Mouse (Mus musculus) CH12.LX (cell line): Measurements from ENCODE around the gene Serpinb8. TPM values are rescaled to one million over a fixed set of nuclear protein-coding genes. Genes with fewer than 3 reads are reported as not detected.

Source experiments
- DNase-seq: peaks from one replicate; pipeline ENCODE4 v3.0.0-alpha.2; 2013; ENCODE audit errors: extremely low read depth
- H3K27ac ChIP-seq: 2 replicates; pipeline ENCODE4 v1.5.1; 2012; ENCODE audit warnings: low read depth, mild to moderate bottlenecking, control low read depth, moderate library complexity; ENCODE audit not compliant: insufficient read depth
- H3K27me3 ChIP-seq: replicated peaks from 2 replicates; pipeline ENCODE3; 2012; ENCODE audit warnings: inconsistent platforms
- H3K36me3 ChIP-seq, 2 experiments: replicated peaks in 1 of 2; 2 replicates each; pipeline versions ENCODE3 to v1.6.1; 2012; ENCODE audit warnings: inconsistent platforms in 1 of 2, low read length in 1 of 2, mild to moderate bottlenecking in 1 of 2, mixed read lengths in 1 of 2, moderate library complexity in 1 of 2; ENCODE audit not compliant: control insufficient read depth in 1 of 2, insufficient read depth in 1 of 2
- H3K4me1 ChIP-seq, 2 experiments: 2 replicates each; pipeline ENCODE4 v1.6.1; 2012; ENCODE audit warnings: inconsistent platforms in 1 of 2, moderate library complexity in 1 of 2; ENCODE audit not compliant: insufficient read depth in 2 of 2, control insufficient read depth in 1 of 2
- H3K4me2 ChIP-seq: 2 replicates; pipeline ENCODE4 v1.6.1; 2012; ENCODE audit warnings: low read depth, mild to moderate bottlenecking, control low read depth; ENCODE audit not compliant: poor library complexity, insufficient read depth, severe bottlenecking
- H3K4me3 ChIP-seq, 3 experiments: fragments of 150-350 bp in 1 of 3; sonication (generic) in 1 of 3; replicated peaks in 1 of 3; 2 replicates each; pipeline versions ENCODE3 to v1.5.1; 2011 to 2012; ENCODE audit warnings: low read depth in 2 of 3, low read length in 2 of 3, mild to moderate bottlenecking in 2 of 3, moderate library complexity in 2 of 3, control low read depth in 1 of 3, improper control_type of control experiment in 1 of 3, inconsistent platforms in 1 of 3, mixed read lengths in 1 of 3; ENCODE audit not compliant: poor library complexity in 1 of 3
- H3K79me2 ChIP-seq: replicated peaks from 2 replicates; pipeline ENCODE4 v1.6.1; 2012; ENCODE audit warnings: mild to moderate bottlenecking, moderate library complexity; ENCODE audit not compliant: control insufficient read depth, poor library complexity, insufficient read depth, severe bottlenecking; ENCODE audit errors: extremely low read depth
- H3K9ac ChIP-seq: 2 replicates; pipeline ENCODE4 v1.6.1; 2012; ENCODE audit warnings: low read depth, mild to moderate bottlenecking, control low read depth, moderate library complexity; ENCODE audit not compliant: insufficient read depth
- H3K9me3 ChIP-seq: replicated peaks from 2 replicates; pipeline ENCODE3; 2012; ENCODE audit warnings: low read length, inconsistent platforms, mixed read lengths
- CHD1 ChIP-seq: IDR thresholded peaks from 2 replicates; pipeline ENCODE4 v1.6.1; 2012; ENCODE audit warnings: low read depth, low read length, improper control_type of control experiment, inconsistent platforms
- EP300 ChIP-seq: IDR thresholded peaks from 2 replicates; pipeline ENCODE4 v1.6.1; 2011; ENCODE audit warnings: low read length, improper control_type of control experiment
- HCFC1 ChIP-seq: IDR thresholded peaks from 2 replicates; pipeline ENCODE4 v1.6.1; 2012; ENCODE audit warnings: low read depth, mild to moderate bottlenecking, inconsistent platforms, low read length, improper control_type of control experiment
- JUN ChIP-seq: IDR thresholded peaks from 2 replicates; pipeline ENCODE4 v1.6.1; 2011; ENCODE audit warnings: low read depth, mild to moderate bottlenecking, low read length, improper control_type of control experiment, moderate library complexity; ENCODE audit not compliant: insufficient read depth
- JUND ChIP-seq: conservative IDR thresholded peaks from 2 replicates; pipeline ENCODE4 v1.6.1; 2011; ENCODE audit warnings: low read depth, low read length, improper control_type of control experiment
- KAT2A ChIP-seq: IDR thresholded peaks from 2 replicates; pipeline ENCODE4 v1.6.1; 2012; ENCODE audit warnings: low read length, improper control_type of control experiment, inconsistent platforms; ENCODE audit not compliant: insufficient replicate concordance
- MAX ChIP-seq: IDR thresholded peaks from 2 replicates; pipeline ENCODE4 v1.6.1; 2011; ENCODE audit warnings: low read length, improper control_type of control experiment
- MXI1 ChIP-seq: IDR thresholded peaks from 2 replicates; pipeline ENCODE4 v1.6.1; 2011; ENCODE audit warnings: mild to moderate bottlenecking, low read depth, low read length, improper control_type of control experiment
- POLR2A ChIP-seq: IDR thresholded peaks from 2 replicates; pipeline ENCODE4 v1.6.1; 2011; ENCODE audit warnings: low read depth, mild to moderate bottlenecking, improper control_type of control experiment, low read length
- POLR2AphosphoS2 ChIP-seq: IDR thresholded peaks from 2 replicates; pipeline ENCODE4 v1.6.1; 2011; ENCODE audit warnings: low read depth, low read length, improper control_type of control experiment
- TCF12 ChIP-seq: IDR thresholded peaks from 2 replicates; pipeline ENCODE4 v1.6.1; 2014; ENCODE audit warnings: low read depth, mild to moderate bottlenecking, inconsistent platforms, low read length, improper control_type of control experiment
- dilution Hi-C: fragments of 300-500 bp; cut with MboI; formaldehyde crosslinking; loops from 2 replicates; pipeline ENCODE4 v1.14.3; 2020; ENCODE audit warnings: low sequenced_read_pairs; ENCODE audit not compliant: extremely low pct_unique_long_range_greater_than_20kb, extremely low pct_ligation_motif_present
- in situ Hi-C: fragments of 300-500 bp; cut with MboI; formaldehyde crosslinking; loops from 3 replicates; pipeline ENCODE4 v1.14.3; 2019; ENCODE audit warnings: low sequenced_read_pairs, low pct_ligation_motif_present, low pct_unique_long_range_greater_than_20kb, mixed read lengths
- polyA plus RNA-seq: library from polyadenylated mRNA; unstranded; fragments of >175 nt; gene quantifications from 2 replicates; pipeline ENCODE4 v1.2.1, GENCODE M21; 2012; ENCODE audit warnings: low read depth; ENCODE audit not compliant: insufficient read length
- total RNA-seq, 2 experiments: library from RNA; depleted of rRNA; stranded (reverse); fragments of 300-350 nt in 1 of 2; fragments of >200 nt in 1 of 2; gene quantifications; 2 replicates each; pipeline ENCODE4 v1.2.3; 2012 to 2014

The Serpinb8 gene
- total and polyA plus RNA-seq, 3 experiments, result 2.3 to 15.1 (median 3.7) TPM

- Histone ChIP-seq H3K4me1 (peaks cover 0 to 5% of the 10 kb centered on the region in 2 experiments; a peak in 1 of 4 replicates), H3K27me3 (no peaks in the 10 kb centered on the region), H3K36me3 (no peaks in the 10 kb centered on the region), H3K79me2 (no peaks in the 10 kb centered on the region), H3K4me3 (no peak overlapping the region), H3K9me3 (no peaks in the 10 kb centered on the region), H3K27ac (no peak overlapping the region), H3K4me2 (no peak overlapping the region), H3K9ac (no peak overlapping the region)
- DNase-seq, result no peak
- dilution Hi-C loops (no loop called here), in situ Hi-C loops (no loop called here)
- no peak for TF ChIP-seq CHD1
- TF ChIP-seq MAX, result no peak
- no peak for TF ChIP-seq TCF12
- no peak for TF ChIP-seq POLR2A
- TF ChIP-seq POLR2AphosphoS2, result no peak
- no peak for TF ChIP-seq JUN
- no peak for TF ChIP-seq MXI1
- TF ChIP-seq HCFC1, result no peak
- no peak for TF ChIP-seq KAT2A
- TF ChIP-seq EP300, result no peak
- no peak for TF ChIP-seq JUND
These were observed 67.9 kb downstream of the Serpinb8 start for GRCm38 (mm10) chr1:107657689-107658088.

Other genes starting within 250 kb of the Serpinb8 start
- not detected in 2 replicates for gene Serpinb11, start 228.8 kb upstream of the Serpinb8 start, total RNA-seq (2012; rRNA removed)
- 0.12 TPM in 1 of 2 replicates, not detected in the other for gene Serpinb11, start 228.8 kb upstream of the Serpinb8 start, total RNA-seq (2014; rRNA removed)
- gene Serpinb11, start 228.8 kb upstream of the Serpinb8 start, polyA plus RNA-seq, result not detected in 2 replicates
- gene Serpinb7, start 190.4 kb upstream of the Serpinb8 start, total RNA-seq (2012; rRNA removed), result 0.17 and 0.21 TPM in 2 replicates
- 0.16 TPM in 1 of 2 replicates, not detected in the other for gene Serpinb7, start 190.4 kb upstream of the Serpinb8 start, total RNA-seq (2014; rRNA removed)
- gene Serpinb7, start 190.4 kb upstream of the Serpinb8 start, polyA plus RNA-seq, result 0.20 TPM in 1 of 2 replicates, not detected in the other
- not detected in 2 replicates for gene Serpinb2, start 78.6 kb upstream of the Serpinb8 start, total RNA-seq (2012; rRNA removed)
- not detected in 2 replicates for gene Serpinb2, start 78.6 kb upstream of the Serpinb8 start, total RNA-seq (2014; rRNA removed)
- gene Serpinb2, start 78.6 kb upstream of the Serpinb8 start, polyA plus RNA-seq, result not detected in 2 replicates